Mouse (Mus musculus): ENCODE results near the gene Gsdma3.

DNA sequence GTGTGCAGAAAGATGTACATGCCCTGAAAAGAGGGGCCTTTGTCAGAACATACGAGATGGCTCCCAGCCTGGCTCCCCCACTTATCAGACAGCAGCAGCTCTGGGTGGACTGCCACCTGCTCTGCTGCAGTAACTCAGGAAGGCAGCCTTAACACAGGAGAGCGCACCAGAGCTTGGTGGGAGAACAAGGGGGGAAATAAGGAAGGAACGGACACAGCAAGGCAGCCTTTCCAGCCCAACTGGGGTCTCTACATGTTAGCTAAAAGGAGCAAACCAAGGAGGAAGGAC lies 43.0 kb upstream of the Gsdma3 start:
- TF ChIP-seq EP300 (optimal IDR thresholded peaks at IDR 0.05) (no peak), CTCF (IDR thresholded peaks at IDR 0.05; ENCODE audit: low read depth) (no peak)
